Mouse (Mus musculus) retina, adult 2 months (tissue): Measurements from ENCODE around the gene Gm17428.
"Not testable (repeated sequence)": the region's sequence is repeated elsewhere in the genome, so short reads cannot be mapped to it uniquely, and the experiment has no call there.

Source experiments
- DNase-seq: peaks from one replicate; pipeline ENCODE4 v3.0.0-alpha.2; 2012; ENCODE audit warnings: low read depth, low spot score

Gene Gm17428

DNA sequence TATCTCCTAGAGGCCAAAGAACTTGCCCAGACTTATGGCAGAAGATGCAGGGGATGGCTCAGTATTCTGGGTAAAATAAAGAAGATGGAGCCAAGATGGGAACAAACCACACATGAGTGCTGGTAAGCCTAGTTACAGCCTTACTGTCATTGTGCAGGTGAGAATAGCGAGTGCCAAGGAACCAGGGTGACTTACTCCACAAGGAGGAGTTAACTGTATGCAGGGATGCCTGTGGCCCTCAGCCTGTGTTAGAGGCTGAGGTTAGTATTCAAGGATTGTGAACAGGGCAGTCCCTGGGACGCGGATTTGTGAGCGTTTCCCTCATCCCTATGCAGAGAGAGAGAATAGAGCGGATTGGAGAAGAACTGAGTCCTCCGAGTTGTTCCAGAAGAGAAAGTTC lies 25.1 kb upstream of the Gm17428 start:
- no peak for DNase-seq

DNA sequence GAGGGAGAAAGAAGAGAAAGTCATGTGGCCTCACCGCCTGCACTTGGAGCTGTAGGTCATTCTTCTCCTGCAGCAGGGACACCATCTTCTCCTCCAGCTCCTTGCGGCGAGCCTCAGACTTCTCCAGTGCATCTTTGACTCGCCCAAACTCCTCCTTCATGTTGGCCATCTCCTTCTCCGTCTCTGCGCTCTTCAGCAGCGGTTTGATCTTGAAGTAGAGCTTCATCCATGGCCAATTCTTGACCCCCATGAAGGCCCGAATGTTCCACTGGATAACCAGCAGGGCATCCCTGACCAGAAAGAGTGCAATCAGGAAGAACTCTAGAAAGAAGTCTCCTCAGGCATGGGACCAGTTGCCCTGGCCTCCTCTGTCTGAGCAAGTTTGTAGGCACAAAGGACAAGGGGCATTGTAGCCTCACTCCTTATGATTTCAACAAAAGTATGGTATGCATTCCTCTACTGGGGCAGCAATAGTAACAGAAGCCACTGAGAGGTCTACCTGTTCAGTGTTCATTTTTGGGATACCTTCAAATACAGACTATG lies 23.0 kb upstream of the Gm17428 start:
- no peak for DNase-seq

DNA sequence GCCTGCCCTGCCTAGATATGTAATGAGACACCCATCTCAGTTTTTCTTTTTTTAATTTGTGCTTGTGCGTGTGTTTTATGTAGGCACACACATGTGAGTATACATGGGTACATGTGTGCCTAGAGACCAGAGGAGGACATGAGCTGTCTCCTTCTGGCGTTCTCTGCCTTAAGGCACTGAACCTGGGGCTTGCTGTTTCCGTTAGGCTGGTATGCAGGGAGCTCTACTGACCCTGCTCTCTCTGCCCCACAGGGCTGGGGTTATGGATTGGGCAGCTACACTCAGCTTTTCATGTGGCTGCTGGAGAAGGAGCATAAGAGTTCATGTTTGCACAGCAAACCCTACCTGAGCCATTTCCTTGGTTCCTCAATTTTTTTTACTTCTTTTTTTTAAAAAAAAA lies 22.3 kb upstream of the Gm17428 start:
- DNase-seq, result no peak

DNA sequence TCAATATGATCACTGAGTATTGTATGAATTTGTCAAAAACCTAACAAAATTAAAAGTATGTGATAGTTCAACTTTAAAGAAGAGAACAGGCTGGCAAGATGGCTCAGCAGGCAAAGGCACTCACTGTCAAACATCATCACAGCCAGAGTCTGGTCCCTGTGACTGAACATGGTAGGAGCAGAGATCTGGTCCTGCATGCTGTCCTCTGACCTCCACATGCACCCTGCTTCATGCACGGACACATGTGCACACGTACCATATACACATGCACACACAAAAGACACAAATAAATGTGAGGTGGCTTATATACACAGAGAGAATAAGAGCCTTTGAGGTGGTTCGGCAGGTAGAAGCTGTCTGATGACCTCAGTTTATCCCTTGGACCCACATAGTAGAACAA lies 21.3 kb upstream of the Gm17428 start:
- DNase-seq, result no peak

GRCm38 (mm10) chr14:54956533-54956932 lies 20.2 kb upstream of the Gm17428 start:
- DNase-seq, result no peak

DNA sequence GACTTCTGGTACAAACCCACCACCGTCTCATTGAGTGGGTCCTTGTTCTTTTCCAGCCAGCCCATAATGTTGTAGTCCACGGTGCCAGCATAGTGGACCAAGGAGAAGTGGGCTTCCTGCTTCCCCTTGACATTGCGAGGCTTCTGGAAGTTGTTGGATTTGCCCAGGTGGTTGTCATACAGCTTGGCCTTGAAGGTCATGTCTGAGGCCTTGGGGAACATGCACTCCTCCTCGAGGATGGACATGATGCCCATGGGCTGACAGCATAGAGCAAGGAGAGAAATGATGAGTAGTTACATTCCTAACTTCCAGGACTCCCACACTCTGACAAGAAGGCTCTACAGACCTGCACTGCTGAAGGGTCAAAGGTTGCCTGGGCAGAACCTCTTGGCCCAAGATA lies 18.2 kb upstream of the Gm17428 start:
- DNase-seq, result no peak

DNA sequence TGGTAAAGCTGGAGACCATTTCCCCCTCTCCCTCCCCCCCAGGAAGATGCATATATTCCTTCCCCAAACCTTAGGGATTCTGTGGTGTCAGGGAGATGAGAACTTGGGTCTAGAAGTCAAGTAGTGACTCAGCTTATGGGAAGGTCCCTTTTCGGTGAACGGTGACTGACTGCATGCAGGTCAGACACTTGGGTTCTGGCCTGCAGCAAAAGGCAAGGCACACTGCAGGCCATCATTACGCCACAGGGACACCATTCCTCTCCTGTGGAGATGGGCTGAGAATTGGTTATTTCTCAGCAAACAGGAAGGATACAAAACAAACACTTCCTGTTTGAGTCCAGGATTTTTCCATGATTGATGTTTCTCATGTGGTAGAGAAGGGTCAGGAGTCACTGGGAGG lies 17.5 kb upstream of the Gm17428 start:
- no peak for DNase-seq

GRCm38 (mm10) chr14:54959853-54960613 lies 16.7 kb upstream of the Gm17428 start:
- not testable (repeated sequence) for DNase-seq

GRCm38 (mm10) chr14:54960769-54961168 lies 16.0 kb upstream of the Gm17428 start:
- no peak for DNase-seq

DNA sequence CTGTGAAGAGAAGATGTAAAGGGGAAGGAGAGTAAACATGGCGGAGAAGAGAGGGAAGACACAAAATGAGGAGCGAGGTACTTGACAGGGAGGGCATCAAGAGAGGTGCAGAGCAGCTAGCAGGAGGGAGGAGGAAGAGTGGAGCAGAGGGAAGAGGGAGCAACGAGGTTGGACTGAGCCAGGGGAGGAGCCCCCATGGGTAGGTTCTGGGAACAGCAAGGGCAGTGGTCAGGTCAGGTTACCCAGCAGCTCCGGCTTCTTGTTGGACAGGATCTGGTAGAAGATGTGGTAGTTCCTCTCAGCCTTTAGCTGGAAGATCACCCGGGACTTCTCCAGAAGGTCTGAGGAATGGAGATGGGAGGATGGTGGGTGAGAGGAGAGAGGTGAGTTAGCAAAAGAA lies 15.2 kb upstream of the Gm17428 start:
- DNase-seq, result no peak

DNA sequence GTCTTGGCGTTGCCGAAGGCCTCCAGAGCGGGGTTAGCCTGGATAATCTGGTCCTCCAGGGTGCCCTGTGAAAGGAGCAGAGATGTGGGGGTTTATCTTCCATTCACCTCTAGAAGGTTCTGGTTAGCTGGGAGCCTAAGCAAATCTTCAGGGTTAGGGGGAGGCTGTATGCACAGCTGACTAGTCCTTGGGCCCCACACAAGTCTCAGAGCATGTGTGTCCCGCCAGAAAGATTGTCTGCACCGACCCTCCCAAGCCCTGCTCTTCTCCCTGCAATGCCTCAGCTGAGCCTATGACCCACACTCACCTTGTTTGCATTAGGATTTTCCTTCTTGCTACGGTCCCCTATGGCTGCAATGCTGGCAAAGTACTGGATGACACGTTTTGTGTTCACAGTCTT lies 14.0 kb upstream of the Gm17428 start:
- DNase-seq, result no peak

- DNase-seq, result no peak
Measured at GRCm38 (mm10) chr14:54963727-54964126, 13.0 kb upstream of the Gm17428 start.

DNA sequence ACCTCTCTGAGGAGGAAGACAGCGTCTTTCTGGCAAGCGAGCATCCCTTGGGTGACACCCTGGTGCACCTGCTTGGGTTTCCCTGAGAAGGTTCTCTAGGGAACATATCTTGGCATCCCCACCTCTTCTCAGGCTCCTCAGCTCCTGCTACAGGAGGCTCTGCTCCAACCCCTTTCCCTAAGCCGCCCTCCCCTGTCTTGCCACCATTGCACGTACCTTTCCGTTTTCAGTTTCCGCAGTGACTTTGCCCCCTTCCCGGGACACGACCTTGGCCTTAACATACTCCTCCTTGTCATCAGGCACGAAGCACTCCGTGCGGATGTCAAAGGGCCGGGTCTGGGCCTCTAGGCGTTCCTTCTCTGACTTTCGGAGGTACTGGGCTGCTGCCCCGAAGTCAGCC lies 11.7 kb upstream of the Gm17428 start:
- DNase-seq, result no peak

DNA sequence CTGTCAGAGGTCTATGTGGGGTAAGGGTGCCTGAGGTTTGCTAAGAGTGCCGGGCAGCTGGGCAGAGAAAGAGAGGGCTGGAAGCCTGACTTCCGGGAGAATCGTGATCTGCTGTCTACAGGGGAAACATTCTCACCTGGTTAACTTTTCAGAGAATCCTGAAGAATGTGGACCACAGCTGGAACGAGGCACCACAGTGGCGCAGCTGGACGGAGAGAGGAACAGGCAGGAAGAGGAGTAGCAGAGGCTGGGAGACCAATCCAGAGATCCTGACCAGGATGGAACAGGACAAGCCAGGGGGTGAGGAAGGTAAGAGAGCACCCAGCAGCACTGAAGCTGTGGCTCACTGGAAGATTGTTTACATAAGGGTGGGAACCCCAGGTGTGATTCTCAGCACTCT lies 11.1 kb upstream of the Gm17428 start:
- no peak for DNase-seq

DNA sequence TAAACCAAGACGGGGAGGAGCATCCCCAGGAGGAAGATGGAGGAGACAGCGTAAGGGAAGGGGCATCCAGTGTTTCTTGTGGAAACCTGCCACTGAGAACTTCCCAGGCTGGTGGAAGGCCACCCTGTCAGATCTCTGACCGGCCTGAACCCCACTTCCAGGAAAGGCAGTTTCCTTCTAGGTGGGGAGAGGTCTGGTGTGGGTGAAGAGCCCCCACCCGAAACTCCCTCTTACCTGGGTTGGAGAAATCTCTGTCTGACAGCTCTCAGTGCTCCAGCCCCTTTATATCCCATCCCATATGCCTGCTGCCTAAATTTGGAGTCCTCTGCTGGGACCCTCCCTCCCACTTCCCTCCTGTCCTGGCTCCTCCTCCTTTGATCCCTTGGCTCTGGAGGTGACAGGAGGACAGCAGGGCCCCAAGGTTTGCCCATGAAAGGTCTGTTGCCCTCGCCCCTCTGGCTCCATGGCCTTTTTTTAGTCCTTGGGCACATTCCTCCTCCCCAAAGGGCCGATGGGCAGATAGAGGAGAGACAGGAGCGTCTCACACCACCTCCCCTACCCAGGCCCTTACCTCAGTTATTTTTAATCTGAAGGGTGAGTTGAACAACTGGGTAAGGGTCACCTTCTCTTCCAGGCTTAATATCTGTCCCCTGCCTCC lies 10.3 kb upstream of the Gm17428 start, which contains the start of gene Myh6:
Myh6 (minus strand) TSS at position 608 of the 658 bp plus-strand sequence.
- no peak for DNase-seq

GRCm38 (mm10) chr14:54967874-54968273 lies 8.9 kb upstream of the Gm17428 start:
- DNase-seq, result no peak

DNA sequence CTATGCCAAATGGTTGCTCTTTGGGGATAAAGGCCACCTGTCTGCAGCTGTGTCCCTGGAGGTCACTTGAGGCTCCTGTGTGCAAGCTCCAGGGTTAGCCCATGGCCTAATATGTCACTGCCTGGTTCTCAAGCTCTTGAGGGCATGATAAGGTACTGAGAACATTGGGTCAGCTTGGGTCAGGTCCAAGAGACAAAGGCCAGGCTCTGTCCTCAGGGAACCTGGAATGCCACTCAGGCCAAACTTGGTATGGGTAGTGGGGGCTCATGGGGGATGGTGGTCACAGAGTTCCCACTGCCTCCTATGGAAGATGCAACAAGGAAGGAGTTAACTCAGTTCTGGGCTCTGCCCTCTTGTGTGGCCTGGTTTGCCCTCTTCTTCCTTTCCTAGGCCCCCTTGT lies 8.4 kb upstream of the Gm17428 start:
- no peak for DNase-seq

DNA sequence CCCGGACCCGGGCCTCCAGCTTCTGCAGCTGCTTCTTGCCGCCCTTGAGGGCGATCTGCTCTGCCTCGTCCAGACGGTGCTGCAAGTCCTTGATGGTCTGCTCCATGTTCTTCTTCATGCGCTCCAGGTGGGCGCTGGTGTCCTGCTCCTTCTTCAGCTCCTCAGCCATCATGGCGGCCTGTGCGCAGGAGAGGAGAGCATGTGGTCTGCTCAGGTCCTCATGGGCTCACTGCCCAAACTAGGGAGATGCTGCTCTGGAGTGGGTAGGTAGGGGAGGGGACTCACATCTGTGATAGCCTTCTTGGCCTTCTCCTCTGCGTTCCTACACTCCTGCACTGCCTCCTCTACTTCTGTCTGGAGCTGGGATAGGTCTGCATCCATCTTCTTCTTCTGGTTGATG lies 3.9 kb upstream of the Gm17428 start:
- DNase-seq, result not testable (repeated sequence)

GRCm38 (mm10) chr14:54974068-54974791 lies 2.5 kb upstream of the Gm17428 start:
- no peak for DNase-seq

DNA sequence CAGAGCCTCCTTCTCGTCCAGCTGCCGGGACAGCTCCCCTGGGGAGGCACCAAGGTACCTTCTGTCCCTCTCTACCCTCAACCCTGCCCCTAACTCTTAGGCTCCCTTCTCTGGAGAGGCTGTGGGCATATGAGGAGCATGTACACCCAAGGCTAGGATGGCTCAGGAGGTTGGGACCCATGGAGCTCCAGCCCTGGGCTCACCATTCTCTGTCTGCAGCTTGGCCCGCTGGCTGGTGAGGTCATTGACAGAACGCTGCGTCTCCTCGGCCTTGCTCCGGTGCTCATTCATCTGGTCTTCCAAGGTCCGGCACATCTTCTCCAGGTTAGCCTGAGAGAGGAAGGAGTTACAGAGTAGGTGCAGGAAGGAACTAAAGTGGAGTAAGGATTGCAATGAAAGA lies 1.9 kb downstream of the Gm17428 start:
- DNase-seq, result no peak

GRCm38 (mm10) chr14:54981934-54982333 lies 5.2 kb downstream of the Gm17428 start:
- DNase-seq, result no peak

DNA sequence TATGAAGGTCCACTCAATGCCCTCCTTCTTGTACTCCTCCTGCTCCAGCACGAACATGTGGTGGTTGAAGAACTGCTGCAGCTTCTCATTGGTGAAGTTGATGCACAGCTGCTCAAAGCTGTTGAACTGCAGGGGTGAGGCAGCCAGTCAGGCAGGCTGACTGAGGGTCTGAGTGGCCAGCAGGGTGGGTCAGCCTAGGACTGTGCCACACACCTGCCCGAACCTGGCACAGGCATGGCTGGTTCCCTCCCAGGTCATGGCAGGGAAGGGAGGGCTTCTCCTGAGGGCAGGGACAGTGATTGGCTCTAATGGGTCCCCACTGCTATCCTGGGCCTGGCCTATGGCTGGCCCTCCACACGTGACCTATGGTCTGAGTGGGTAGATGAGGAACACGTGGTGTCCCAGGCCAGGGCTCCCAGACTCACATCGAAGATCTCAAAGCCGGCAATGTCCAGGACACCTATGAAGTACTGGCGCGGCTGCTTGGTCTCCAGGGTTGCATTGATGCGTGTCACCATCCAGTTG lies 11.7 kb downstream of the Gm17428 start:
- not testable (repeated sequence) for DNase-seq
